Mouse (Mus musculus) hindbrain, embryonic 12.5 days (tissue): Measurements from ENCODE around the gene Znhit3. TPM values are rescaled to one million over a fixed set of nuclear protein-coding genes. Genes with fewer than 3 reads are reported as not detected.

Experiments
- ATAC-seq: fragments of 200-750 bp; cut with Nextera tagmentation; 2 replicates; pipeline ENCODE4 v1.8.0; 2017; ENCODE audit warnings: moderate TSS enrichment; ENCODE audit not compliant: low FRiP score
- H3K27ac ChIP-seq: fragments of 300-500 bp; sonication (generic); 2 replicates; pipeline ENCODE4 v1.5.1; 2016; ENCODE audit warnings: mild to moderate bottlenecking
- H3K27me3 ChIP-seq: fragments of 300-500 bp; sonication (generic); 2 replicates; pipeline ENCODE4 v1.6.1; 2016; ENCODE audit warnings: mild to moderate bottlenecking
- H3K36me3 ChIP-seq: fragments of 300-500 bp; sonication (generic); 2 replicates; pipeline ENCODE4 v1.6.1; 2016; ENCODE audit warnings: mild to moderate bottlenecking
- H3K4me1 ChIP-seq: fragments of 300-500 bp; sonication (generic); 2 replicates; pipeline ENCODE4 v1.6.1; 2016
- H3K4me2 ChIP-seq: fragments of 300-500 bp; sonication (generic); replicated peaks from 2 replicates; pipeline ENCODE4 v1.6.1; 2016; ENCODE audit warnings: mild to moderate bottlenecking
- H3K4me3 ChIP-seq: fragments of 300-500 bp; sonication (generic); 2 replicates; pipeline ENCODE4 v1.5.1; 2016; ENCODE audit warnings: mild to moderate bottlenecking
- H3K9ac ChIP-seq: fragments of 300-500 bp; sonication (generic); 2 replicates; pipeline ENCODE4 v1.6.1; 2016; ENCODE audit warnings: mild to moderate bottlenecking, moderate library complexity
- H3K9me3 ChIP-seq: fragments of 300-500 bp; sonication (generic); replicated peaks from 2 replicates; pipeline ENCODE4 v1.6.1; 2016; ENCODE audit warnings: mild to moderate bottlenecking
- WGBS: fragments of 180-500 bp; shearing (Covaris S2); methylation state at CpG from one replicate; pipeline ENCODE4 v1.1.7; 2016; 5-methylcytosine and 5-hydroxymethylcytosine counted together
- polyA plus RNA-seq: library from polyadenylated mRNA; unstranded; fragments of >200 nt; fragmentation: Nextera tagmentation; extraction: Ambion mirVana; gene quantifications from 2 replicates; pipeline ENCODE4 v1.2.1, GENCODE M21; 2016

The Znhit3 gene
- polyA plus RNA-seq, 1 experiment from 2014 or later, result 55.4 TPM

- 4% methylated on average over 16 of the region's 16 CpGs for WGBS
- peak; percentile 68; the same call in 1 of the 2 replicates for ATAC-seq
Measured at GRCm38 (mm10) chr11:84918425-84918824, 2.3 kb upstream of the Znhit3 start.

DNA sequence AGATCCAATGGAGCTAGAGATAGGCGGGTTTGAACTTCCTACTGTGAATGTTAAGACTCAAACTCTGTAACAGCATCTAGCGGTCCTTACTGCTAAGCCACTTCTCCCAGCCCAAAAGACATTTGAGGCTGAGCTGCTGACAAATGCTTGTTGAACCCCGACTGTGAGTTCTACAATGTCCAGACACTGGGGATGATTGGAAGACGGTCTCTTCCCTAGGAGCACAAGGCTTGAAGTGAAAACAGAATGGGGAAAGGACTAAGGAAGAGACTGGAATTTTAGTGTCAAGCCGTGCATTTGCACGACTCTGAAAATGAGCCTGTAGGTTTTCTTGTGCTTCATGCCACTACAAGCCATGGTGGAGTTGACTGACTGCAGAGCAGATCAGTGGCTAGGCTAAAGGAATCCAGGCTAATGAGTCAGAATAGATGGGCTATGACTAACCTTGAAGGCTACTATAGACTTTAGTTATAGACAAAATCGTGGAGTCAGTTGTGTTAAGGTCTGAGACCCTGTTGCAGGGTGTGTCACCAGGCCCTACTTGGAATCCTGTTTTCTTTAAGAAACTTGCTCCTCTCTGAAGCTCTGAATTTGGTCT lies 636 bp upstream of the Znhit3 start:
- ATAC-seq, result no peak
- H3K4me3 ChIP-seq, result peak overlapping the region; percentile 87
- no peaks in the 10 kb centered on the region for H3K27me3 ChIP-seq
- H3K9me3 ChIP-seq, result no peaks in the 10 kb centered on the region
- 59% methylated on average over 7 of the region's 7 CpGs for WGBS
- H3K9ac ChIP-seq, result no peak overlapping the region
- no peak overlapping the region for H3K27ac ChIP-seq
- H3K4me2 ChIP-seq, result peak overlapping the region; percentile 86
- H3K4me1 ChIP-seq, result peaks cover 21% of the 10 kb centered on the region
- peaks cover 18% of the 10 kb centered on the region for H3K36me3 ChIP-seq

More at GRCm38 (mm10) chr11:84918425-84918824, 2.3 kb upstream of the Znhit3 start:
- no peak overlapping the region for H3K27ac ChIP-seq
- peaks cover 21% of the 10 kb centered on the region for H3K4me1 ChIP-seq
- no peaks in the 10 kb centered on the region for H3K27me3 ChIP-seq
- H3K9me3 ChIP-seq, result no peaks in the 10 kb centered on the region
- peak overlapping the region; percentile 23 for H3K4me2 ChIP-seq
- peaks cover 9% of the 10 kb centered on the region for H3K36me3 ChIP-seq
- no peak overlapping the region for H3K4me3 ChIP-seq
- H3K9ac ChIP-seq, result no peak overlapping the region

DNA sequence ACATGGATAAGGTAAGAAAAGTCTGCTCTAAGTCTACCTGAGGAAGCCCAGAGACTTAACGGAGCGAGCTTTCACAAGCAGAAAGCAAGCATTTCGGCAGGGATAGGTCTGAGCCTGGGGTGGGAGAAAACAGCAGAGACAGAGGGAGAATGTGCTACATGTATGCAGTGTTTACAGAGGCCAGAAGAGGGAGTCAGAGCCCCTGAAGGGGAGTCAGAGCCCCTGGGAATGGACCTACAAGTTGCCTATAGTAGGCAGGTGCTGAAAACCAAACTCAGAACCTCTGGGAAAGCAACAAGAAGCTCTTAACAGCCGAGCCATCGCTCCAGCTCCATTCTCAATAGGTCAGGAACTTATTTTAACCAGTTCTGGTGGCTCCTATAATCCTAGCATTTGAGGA lies 1.5 kb downstream of the Znhit3 start:
- ATAC-seq, result no peak
- no peak overlapping the region for H3K4me2 ChIP-seq
- no peak overlapping the region for H3K9ac ChIP-seq
- H3K27me3 ChIP-seq, result no peaks in the 10 kb centered on the region
- H3K36me3 ChIP-seq, result peaks cover 37% of the 10 kb centered on the region
- no peak overlapping the region for H3K4me3 ChIP-seq
- H3K27ac ChIP-seq, result no peak overlapping the region
- H3K4me1 ChIP-seq, result peaks cover 21% of the 10 kb centered on the region
- 84% methylated on average over 5 of the region's 5 CpGs for WGBS
- H3K9me3 ChIP-seq, result no peaks in the 10 kb centered on the region

- Histone ChIP-seq H3K4me2 (no peak overlapping the region), H3K36me3 (peaks cover 80% of the 10 kb centered on the region), H3K4me1 (peaks cover 15% of the 10 kb centered on the region), H3K9ac (no peak overlapping the region), H3K4me3 (no peak overlapping the region), H3K27me3 (no peaks in the 10 kb centered on the region), H3K27ac (no peak overlapping the region), H3K9me3 (no peaks in the 10 kb centered on the region)
- 79% methylated on average over 4 of the region's 4 CpGs for WGBS
- ATAC-seq, result no peak
Measured at GRCm38 (mm10) chr11:84910411-84910810, 5.8 kb downstream of the Znhit3 start.

DNA sequence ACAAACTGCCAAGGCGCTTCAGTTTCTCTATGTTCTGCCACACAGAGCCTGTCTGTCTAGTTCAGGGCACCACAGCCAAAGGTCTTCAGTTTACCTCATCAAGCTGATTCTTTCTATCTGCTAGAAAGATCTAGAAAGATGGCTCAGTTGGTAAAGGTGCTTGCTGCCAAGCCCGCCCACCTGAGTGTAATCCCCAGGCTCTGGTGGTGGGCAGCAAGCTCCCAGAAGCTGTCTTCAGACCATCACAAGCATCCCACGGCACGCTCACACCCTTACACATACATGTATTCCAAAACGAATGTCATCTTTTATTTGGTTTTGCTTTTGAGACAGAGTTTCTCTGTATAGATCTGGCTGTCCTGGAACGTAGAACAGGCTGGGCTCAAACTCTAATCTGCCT lies 7.7 kb downstream of the Znhit3 start:
- Histone ChIP-seq H3K4me2 (no peak overlapping the region), H3K4me1 (no peaks in the 10 kb centered on the region), H3K36me3 (peaks cover 88% of the 10 kb centered on the region), H3K27ac (no peak overlapping the region), H3K27me3 (no peaks in the 10 kb centered on the region), H3K9me3 (no peaks in the 10 kb centered on the region), H3K4me3 (no peak overlapping the region), H3K9ac (no peak overlapping the region)
- no peak for ATAC-seq
- 93% methylated on average over 6 of the region's 6 CpGs for WGBS

DNA sequence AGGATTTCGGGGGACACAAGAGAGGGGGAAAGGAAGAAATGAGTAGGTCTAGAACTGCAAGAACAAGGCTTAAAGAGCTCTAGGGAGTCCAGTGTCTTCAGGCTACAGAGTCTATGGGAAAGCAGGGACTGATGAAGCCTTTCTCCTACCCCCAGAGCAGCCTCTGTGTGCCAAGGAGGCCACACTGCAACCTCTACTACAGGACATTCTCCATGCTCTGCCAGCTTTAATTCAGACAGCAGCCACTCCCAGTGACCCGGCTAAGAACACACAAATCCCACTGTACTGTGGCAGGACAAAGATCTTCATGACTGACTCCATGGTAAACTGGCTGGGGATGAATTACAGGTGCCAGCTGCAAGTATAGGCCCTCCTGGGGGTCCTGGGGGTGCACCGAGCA lies 9.1 kb downstream of the Znhit3 start:
- H3K9me3 ChIP-seq, result no peaks in the 10 kb centered on the region
- ATAC-seq, result no peak
- H3K27ac ChIP-seq, result no peak overlapping the region
- no peak overlapping the region for H3K4me2 ChIP-seq
- H3K4me3 ChIP-seq, result no peak overlapping the region
- H3K36me3 ChIP-seq, result peaks cover 94% of the 10 kb centered on the region
- no peaks in the 10 kb centered on the region for H3K27me3 ChIP-seq
- WGBS, result 73% methylated on average over 3 of the region's 3 CpGs
- H3K9ac ChIP-seq, result no peak overlapping the region
- no peaks in the 10 kb centered on the region for H3K4me1 ChIP-seq

GRCm38 (mm10) chr11:84904597-84905144 lies 11.5 kb downstream of the Znhit3 start:
- 82% methylated on average over 9 of the region's 9 CpGs for WGBS
- H3K27ac ChIP-seq, result no peak overlapping the region
- H3K36me3 ChIP-seq, result peaks cover 97% of the 10 kb centered on the region
- H3K27me3 ChIP-seq, result no peaks in the 10 kb centered on the region
- no peaks in the 10 kb centered on the region for H3K9me3 ChIP-seq
- no peak for ATAC-seq
- no peak overlapping the region for H3K4me3 ChIP-seq
- no peaks in the 10 kb centered on the region for H3K4me1 ChIP-seq
- no peak overlapping the region for H3K4me2 ChIP-seq
- H3K9ac ChIP-seq, result no peak overlapping the region

GRCm38 (mm10) chr11:84893113-84893512 lies 23.1 kb downstream of the Znhit3 start:
- Histone ChIP-seq H3K27ac (no peak overlapping the region), H3K9ac (no peak overlapping the region), H3K36me3 (peaks cover 75% of the 10 kb centered on the region), H3K4me1 (no peaks in the 10 kb centered on the region), H3K4me3 (no peak overlapping the region), H3K9me3 (no peaks in the 10 kb centered on the region), H3K4me2 (no peak overlapping the region), H3K27me3 (no peaks in the 10 kb centered on the region)
- no peak for ATAC-seq
- WGBS, result 92% methylated on average over 14 of the region's 15 CpGs

- no peak overlapping the region for H3K4me3 ChIP-seq
- 95% methylated on average over 7 of the region's 7 CpGs for WGBS
- H3K9me3 ChIP-seq, result no peaks in the 10 kb centered on the region
- no peaks in the 10 kb centered on the region for H3K27me3 ChIP-seq
- peaks cover 68% of the 10 kb centered on the region for H3K36me3 ChIP-seq
- no peaks in the 10 kb centered on the region for H3K4me1 ChIP-seq
- H3K27ac ChIP-seq, result no peak overlapping the region
- ATAC-seq, result no peak
- no peak overlapping the region for H3K4me2 ChIP-seq
- no peak overlapping the region for H3K9ac ChIP-seq
Measured at GRCm38 (mm10) chr11:84891705-84892104, 24.5 kb downstream of the Znhit3 start.

DNA sequence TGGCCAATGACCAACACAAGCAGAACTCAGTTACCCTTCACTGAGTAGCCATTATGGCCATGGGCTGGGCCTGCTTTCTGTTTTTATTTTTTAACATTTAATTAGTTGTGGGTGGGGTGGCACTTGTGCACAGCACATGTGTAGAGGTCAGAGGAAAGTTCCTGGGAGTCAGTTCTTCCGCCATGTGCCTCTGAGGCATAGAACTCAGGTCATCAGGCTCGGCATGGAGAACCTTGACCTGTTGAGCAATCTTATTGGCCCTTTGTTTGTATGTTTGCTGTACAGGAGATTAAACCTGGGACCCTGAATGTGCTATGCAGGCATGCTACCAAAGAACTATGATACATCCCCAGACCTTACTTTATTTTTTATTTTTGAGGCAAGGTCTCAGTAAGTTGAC lies 26.7 kb downstream of the Znhit3 start:
- H3K27me3 ChIP-seq, result no peaks in the 10 kb centered on the region
- ATAC-seq, result no peak
- no peaks in the 10 kb centered on the region for H3K9me3 ChIP-seq
- H3K4me3 ChIP-seq, result no peak overlapping the region
- H3K27ac ChIP-seq, result no peak overlapping the region
- H3K9ac ChIP-seq, result no peak overlapping the region
- H3K36me3 ChIP-seq, result peaks cover 68% of the 10 kb centered on the region
- H3K4me2 ChIP-seq, result no peak overlapping the region
- 98% methylated on average over 2 of the region's 2 CpGs for WGBS
- no peaks in the 10 kb centered on the region for H3K4me1 ChIP-seq

DNA sequence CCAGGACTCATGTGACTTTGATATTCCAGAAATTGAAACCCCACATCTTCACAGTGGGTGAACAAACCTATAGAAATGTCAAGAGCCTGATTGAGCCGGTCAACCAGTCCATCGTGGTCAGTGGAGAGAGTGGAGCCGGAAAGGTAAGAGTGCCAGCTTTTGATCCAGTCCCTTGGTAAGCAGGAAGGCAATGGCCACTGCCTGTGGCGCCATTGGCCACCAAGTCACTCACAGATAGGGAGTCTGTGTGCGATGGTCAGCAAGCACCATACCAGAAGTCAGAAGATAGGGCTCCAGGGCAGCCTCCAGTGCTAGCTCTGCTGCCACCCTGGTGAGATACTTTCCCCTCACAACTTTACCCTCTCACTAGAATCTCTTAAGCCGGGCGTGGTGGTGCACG lies 28.1 kb downstream of the Znhit3 start:
- Histone ChIP-seq H3K36me3 (peaks cover 69% of the 10 kb centered on the region), H3K4me2 (no peak overlapping the region), H3K9me3 (no peaks in the 10 kb centered on the region), H3K4me1 (no peaks in the 10 kb centered on the region), H3K27me3 (no peaks in the 10 kb centered on the region), H3K27ac (no peak overlapping the region), H3K9ac (no peak overlapping the region), H3K4me3 (no peak overlapping the region)
- 98% methylated on average over 8 of the region's 8 CpGs for WGBS
- ATAC-seq, result no peak

DNA sequence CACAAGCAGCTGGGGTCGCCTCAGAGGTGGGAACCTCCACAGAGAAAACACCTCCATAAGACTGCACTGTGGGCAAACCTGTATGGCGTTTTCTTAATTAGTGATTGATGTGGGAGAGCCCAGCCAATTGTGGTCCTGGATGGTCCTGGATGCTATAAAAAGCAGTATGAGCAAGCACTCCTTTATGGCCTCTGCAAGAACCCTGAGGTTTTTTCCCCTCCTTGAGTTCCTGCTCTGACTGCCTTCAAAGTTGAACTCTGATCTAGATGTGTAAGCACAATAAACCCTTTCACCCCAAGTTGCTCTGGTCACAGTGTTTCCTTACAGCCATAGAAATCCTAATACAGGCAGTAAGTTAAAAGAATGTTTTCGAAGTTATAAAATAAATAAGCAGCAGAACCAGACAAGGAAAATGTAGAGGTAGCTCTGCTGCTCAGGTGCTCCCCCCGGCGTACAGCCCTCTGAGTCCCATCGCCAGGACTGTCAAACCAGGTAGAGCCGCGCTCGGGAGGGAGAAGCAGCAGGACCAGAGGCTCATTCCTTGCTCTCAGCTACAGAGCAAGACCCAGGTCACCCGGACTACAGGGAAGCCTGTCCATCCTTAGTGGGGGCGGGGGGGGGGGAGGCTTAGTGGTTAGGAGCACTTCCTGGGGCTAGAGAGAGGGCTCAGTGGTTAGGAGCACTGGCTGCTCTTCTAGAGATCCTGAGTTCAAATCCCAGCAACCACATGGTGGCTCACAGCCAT lies 29.2 kb downstream of the Znhit3 start:
- H3K27ac ChIP-seq, result no peak overlapping the region
- no peak overlapping the region for H3K4me2 ChIP-seq
- H3K9me3 ChIP-seq, result no peaks in the 10 kb centered on the region
- peaks cover 58% of the 10 kb centered on the region for H3K36me3 ChIP-seq
- no peaks in the 10 kb centered on the region; the same call in 1 of the 2 replicates for H3K4me1 ChIP-seq
- ATAC-seq, result no peak
- no peak overlapping the region for H3K9ac ChIP-seq
- no peak overlapping the region for H3K4me3 ChIP-seq
- 89% methylated on average over 11 of the region's 11 CpGs for WGBS
- no peaks in the 10 kb centered on the region for H3K27me3 ChIP-seq

DNA sequence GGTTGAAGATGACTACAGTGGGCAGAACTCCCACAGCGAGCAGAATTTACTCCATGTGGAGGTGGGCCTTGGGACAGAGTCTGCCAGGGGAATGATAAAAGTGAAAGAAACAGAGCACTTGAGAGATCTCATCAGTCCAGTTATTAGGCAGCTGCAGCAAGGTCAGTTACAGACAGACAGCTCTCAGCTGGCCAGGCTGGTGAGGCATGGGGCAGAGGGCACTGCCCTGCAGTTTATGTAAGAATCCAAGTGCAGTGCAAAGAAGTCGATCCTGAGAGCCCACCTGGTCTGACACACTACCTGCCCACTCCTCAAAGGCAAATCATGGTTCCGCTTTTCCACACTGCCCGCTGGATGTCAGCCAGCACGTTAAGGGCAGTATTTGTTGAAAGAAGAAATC lies 29.9 kb downstream of the Znhit3 start:
- no peak overlapping the region for H3K4me2 ChIP-seq
- peaks cover 54% of the 10 kb centered on the region for H3K36me3 ChIP-seq
- H3K4me1 ChIP-seq, result peaks cover 3% of the 10 kb centered on the region
- ATAC-seq, result no peak
- no peak overlapping the region for H3K9ac ChIP-seq
- 90% methylated on average over 5 of the region's 5 CpGs for WGBS
- no peak overlapping the region for H3K4me3 ChIP-seq
- H3K27ac ChIP-seq, result no peak overlapping the region
- H3K9me3 ChIP-seq, result no peaks in the 10 kb centered on the region
- no peaks in the 10 kb centered on the region for H3K27me3 ChIP-seq
